Mouse (Mus musculus): Measurements from ENCODE around the gene Lmna.

Lmna gene

GRCm38 (mm10) chr3:88447676-88448183 is 62.0 kb downstream of the Lmna start:
- DNase-seq (ENCODE audit: low spot score in 2 of 2), result no peak

- DNase-seq (ENCODE audit: low spot score in 2 of 2), result no peak
Observed at GRCm38 (mm10) chr3:88446471-88447123, 63.2 kb downstream of the Lmna start.

- DNase-seq (ENCODE audit: low spot score in 2 of 2), result no peak
Observed at GRCm38 (mm10) chr3:88442888-88443287, 66.9 kb downstream of the Lmna start.

DNA sequence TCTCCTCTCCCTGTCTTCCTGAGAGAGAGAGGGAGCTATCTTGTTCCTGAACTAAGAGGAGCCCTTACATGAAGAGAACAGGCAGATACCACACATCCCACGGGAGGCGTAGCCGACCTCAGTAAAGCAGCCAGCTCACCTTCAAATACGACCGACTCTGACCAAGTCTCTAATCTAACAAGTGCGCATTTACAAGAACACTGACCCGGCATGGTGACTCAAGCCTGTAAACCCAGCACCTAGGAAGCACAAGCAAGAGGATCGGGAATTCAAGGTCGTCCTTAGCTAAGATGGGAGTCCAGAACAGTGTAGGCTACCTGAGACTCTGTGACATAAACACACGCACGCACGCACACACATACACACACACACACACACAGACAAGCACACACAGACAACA is 67.3 kb downstream of the Lmna start:
- no peak for DNase-seq (ENCODE audit: low spot score in 2 of 2)

GRCm38 (mm10) chr3:88440500-88441381 is 69.0 kb downstream of the Lmna start:
- peak in 1 of 2 experiments; percentile 46 for DNase-seq (ENCODE audit: low spot score in 2 of 2)

GRCm38 (mm10) chr3:88439582-88439981 is 70.2 kb downstream of the Lmna start:
- DNase-seq (ENCODE audit: low spot score in 2 of 2), result no peak

GRCm38 (mm10) chr3:88437454-88437853 is 72.3 kb downstream of the Lmna start:
- no peak for DNase-seq (ENCODE audit: low spot score in 2 of 2)

- no peak for DNase-seq (ENCODE audit: low spot score in 2 of 2)
Observed at GRCm38 (mm10) chr3:88436395-88437201, 73.2 kb downstream of the Lmna start.

DNA sequence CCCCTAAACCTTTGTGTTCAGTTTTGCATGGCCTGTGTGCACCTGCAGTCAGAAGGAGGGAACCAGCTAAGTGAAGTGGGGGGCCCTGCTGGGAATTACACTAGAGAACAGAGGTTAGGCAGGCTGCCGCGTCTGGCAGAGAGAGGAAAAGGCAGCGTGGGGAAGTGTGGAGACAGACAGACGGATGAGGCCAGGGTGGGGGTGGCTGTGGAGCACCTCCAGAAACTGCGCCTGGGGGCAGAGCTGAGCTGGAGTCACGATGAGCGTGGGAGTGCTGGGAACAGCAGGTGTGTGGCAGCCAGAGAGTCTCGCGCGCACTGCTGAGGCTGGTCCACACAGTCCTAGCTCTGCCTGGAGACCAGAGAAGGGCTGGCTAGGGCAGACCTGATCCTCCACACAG is 74.2 kb downstream of the Lmna start:
- DNase-seq (ENCODE audit: low spot score in 2 of 2), result no peak

Measured in thymus, postnatal 10 days (tissue).